Mouse (Mus musculus): ENCODE measurements around the gene Tm4sf5. TPM values are rescaled to one million over a fixed set of nuclear protein-coding genes. Genes with fewer than 3 reads are reported as not detected.
"Not testable (repeated sequence)": the region's sequence is repeated elsewhere in the genome, so short reads cannot be mapped to it uniquely, and the experiment has no call there.

The Tm4sf5 gene
- polyA plus RNA-seq, 1 experiment = not detected

DNA sequence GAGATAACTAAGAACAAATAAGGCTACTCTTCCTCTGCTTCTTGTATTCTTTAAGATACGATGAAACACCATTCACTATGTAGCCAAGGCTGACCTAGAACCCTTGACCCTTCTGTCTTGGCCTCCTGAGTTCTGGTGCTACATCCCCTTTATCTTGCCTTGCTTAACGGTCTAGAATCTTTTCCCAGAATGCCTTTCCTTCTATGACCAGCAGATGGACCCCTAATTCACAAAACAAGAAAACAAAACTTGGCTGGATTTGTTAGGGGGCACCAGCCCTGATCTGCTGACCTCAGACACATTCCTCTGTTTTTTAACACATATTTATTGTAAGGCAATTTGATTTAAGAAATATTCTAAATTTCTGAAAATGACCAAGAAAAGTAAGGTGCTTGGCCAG is 11.3 kb downstream of the Tm4sf5 start:
- H3K27ac ChIP-seq (ENCODE audit: insufficient read depth, low read depth, low read length) = no peak overlapping the region
- no peak overlapping the region for H3K4me3 ChIP-seq (ENCODE audit: insufficient read depth, low read depth, low read length)
- 28% methylated on average over 2 of the region's 2 CpGs for WGBS
- TF ChIP-seq POLR2A (IDR thresholded peaks at IDR 0.05; ENCODE audit: insufficient read depth, low read depth, low read length) (no peak), CTCF (IDR thresholded peaks at IDR 0.05; ENCODE audit: insufficient read depth, low read depth, low read length) (no peak)
- H3K4me1 ChIP-seq (ENCODE audit: control insufficient read depth, insufficient read depth, low read length) = peaks cover 8% of the 10 kb centered on the region

DNA sequence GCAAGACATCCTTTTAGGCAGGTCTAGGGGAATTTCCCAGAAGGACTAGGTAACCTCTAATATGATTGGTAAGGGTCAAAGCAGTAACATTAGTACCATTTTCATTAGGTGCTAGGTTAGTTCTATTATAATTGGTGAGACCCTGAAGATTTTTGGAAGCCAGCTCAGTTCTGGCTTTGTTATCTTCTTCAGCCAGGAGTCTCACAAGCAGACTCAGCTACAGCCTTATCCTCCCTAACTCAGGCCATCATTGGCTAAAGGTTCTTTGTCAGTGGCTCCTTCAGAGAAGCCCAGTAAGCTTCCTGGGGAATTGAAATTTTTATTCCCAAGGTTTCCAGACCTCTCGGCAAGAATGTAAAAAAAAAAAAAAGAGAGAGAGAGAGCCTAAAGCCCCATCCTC is 13.4 kb downstream of the Tm4sf5 start:
- TF ChIP-seq POLR2A (IDR thresholded peaks at IDR 0.05; ENCODE audit: insufficient read depth, low read depth, low read length) = no peak
- no peak for TF ChIP-seq CTCF (IDR thresholded peaks at IDR 0.05; ENCODE audit: insufficient read depth, low read depth, low read length)
- WGBS = 68% methylated on average over 1 of the region's 1 CpGs
- Histone ChIP-seq H3K27ac (ENCODE audit: insufficient read depth, low read depth, low read length) (no peak overlapping the region), H3K4me1 (ENCODE audit: control insufficient read depth, insufficient read depth, low read length) (peaks cover 7% of the 10 kb centered on the region), H3K4me3 (ENCODE audit: insufficient read depth, low read depth, low read length) (no peak overlapping the region)

DNA sequence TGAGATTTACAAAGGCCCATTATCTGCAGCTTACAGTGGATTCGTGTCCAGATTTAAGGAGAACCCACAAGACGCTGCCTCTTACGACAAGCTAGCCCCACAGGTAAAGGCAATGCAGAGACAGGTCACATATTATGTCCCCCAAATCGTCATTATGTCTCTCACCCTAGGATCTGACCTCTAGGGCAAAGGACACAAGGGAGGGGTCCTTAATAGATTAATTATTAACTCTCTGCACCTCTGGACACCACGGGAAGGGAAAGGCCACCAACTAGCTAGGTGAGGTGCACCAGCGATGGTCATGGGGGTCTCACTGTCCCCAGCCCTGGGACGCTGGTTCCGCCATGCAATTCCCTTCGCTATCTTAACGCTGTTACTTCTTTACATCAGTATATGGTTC is 13.9 kb downstream of the Tm4sf5 start, which contains the start of gene Gltpd2:
Gene Gltpd2, plus strand, starts transcription at position 274 of the 400 bp plus-strand sequence.
- 86% methylated on average over 10 of the region's 10 CpGs for WGBS
- Histone ChIP-seq H3K27ac (ENCODE audit: insufficient read depth, low read depth, low read length) (no peak within 1 kb of the TSS), H3K4me3 (ENCODE audit: insufficient read depth, low read depth, low read length) (peak within 1 kb of the TSS; percentile 25), H3K4me1 (ENCODE audit: control insufficient read depth, insufficient read depth, low read length) (peaks cover 6% of the 10 kb centered on the region)
- TF ChIP-seq CTCF (IDR thresholded peaks at IDR 0.05; ENCODE audit: insufficient read depth, low read depth, low read length) = no peak
- TF ChIP-seq POLR2A (IDR thresholded peaks at IDR 0.05; ENCODE audit: insufficient read depth, low read depth, low read length) = no peak

DNA sequence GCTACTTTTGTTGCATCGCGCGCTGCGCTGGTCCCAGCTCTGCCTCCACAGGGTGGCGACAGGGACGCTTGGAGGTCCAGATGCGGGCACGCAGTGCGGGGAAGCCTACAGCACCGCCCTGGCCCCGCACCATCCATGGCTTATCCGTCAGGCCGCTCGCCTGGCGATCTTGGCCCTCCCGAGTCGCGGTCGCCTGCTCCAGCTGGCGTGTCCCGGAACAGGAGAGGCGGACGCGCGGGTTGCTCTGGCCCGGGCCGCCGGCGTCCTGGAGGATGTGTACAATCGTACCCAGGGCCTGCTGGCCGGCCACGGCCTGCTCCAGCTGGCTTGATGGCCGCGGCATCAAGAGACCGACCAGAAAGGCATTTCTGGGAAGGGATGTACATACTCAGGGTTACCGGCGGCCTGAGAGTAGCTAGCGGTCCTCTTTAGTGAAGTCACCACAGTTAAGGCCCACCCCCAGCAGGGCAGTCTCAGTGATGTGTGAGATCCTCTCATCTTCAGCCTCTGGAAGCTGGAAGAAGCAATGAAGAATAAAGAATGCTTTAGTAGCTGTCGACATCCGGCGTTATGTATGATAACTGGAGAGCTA is 15.2 kb downstream of the Tm4sf5 start:
- Histone ChIP-seq H3K4me1 (ENCODE audit: control insufficient read depth, insufficient read depth, low read length) (peaks cover 6% of the 10 kb centered on the region), H3K4me3 (ENCODE audit: insufficient read depth, low read depth, low read length) (peak overlapping the region; percentile 25), H3K27ac (ENCODE audit: insufficient read depth, low read depth, low read length) (no peak overlapping the region)
- WGBS = 31% methylated on average over 41 of the region's 41 CpGs
- TF ChIP-seq POLR2A (IDR thresholded peaks at IDR 0.05; ENCODE audit: insufficient read depth, low read depth, low read length) (no peak), CTCF (IDR thresholded peaks at IDR 0.05; ENCODE audit: insufficient read depth, low read depth, low read length) (no peak)

DNA sequence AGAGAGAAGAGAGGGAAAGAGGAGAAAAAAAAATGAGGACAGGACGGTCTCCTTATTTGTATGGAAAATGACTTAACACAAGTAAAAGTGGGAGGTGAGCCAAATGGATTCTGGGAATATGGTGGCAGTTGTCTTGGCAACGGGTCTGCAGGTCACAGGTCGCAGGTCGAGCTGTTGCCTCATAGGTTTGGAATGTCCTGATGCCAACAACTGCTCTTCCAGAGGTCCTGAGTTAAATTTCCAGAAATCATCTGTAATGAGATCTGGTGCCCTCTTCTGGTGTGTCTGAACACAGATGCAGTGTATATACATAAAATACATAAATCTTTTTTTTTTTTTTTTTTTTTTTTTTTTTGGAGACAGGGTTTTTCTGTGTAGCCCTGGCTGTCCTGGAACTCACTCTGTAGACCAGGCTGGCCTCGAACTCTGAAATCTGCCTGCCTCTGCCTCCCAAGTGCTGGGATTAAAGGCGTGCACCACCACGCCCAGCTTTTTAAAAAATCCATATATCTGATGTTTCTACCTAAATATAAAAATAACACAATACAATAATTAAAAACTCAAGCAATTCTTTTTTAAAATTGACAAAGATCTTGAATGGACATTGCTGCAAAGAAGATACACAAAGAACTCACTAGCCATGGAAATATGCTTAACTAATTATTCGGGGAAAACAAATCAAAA is 18.4 kb downstream of the Tm4sf5 start:
- not testable (repeated sequence) for H3K27ac ChIP-seq (ENCODE audit: insufficient read depth, low read depth, low read length); H3K4me3 ChIP-seq (ENCODE audit: insufficient read depth, low read depth, low read length)
- 89% methylated on average over 8 of the region's 8 CpGs for WGBS
- H3K4me1 ChIP-seq (ENCODE audit: control insufficient read depth, insufficient read depth, low read length) = peaks cover 13% of the 10 kb centered on the region

DNA sequence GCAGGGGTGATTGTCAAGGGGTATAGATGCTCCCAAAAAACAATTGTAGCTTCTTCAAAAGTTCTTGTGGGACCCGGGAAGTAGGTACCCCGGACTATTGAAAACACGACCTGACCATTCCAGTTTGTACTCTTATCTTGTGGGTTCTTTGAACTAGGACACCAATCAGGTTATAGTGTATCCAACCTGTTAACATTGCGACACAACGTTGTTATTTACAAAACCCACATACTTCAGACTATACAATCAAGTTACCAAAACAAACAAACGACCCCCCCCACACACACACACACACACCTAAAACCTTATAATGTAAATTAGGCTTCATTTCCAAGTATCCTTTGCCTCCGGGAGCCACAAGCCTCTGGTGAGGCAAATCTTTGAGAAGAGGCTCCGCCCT is 19.7 kb downstream of the Tm4sf5 start:
- H3K4me3 ChIP-seq (ENCODE audit: insufficient read depth, low read depth, low read length) = no peak overlapping the region
- TF ChIP-seq POLR2A (IDR thresholded peaks at IDR 0.05; ENCODE audit: insufficient read depth, low read depth, low read length) (no peak), CTCF (IDR thresholded peaks at IDR 0.05; ENCODE audit: insufficient read depth, low read depth, low read length) (no peak)
- H3K4me1 ChIP-seq (ENCODE audit: control insufficient read depth, insufficient read depth, low read length) = peaks cover 13% of the 10 kb centered on the region
- WGBS = 8% methylated on average over 8 of the region's 8 CpGs
- H3K27ac ChIP-seq (ENCODE audit: insufficient read depth, low read depth, low read length) = no peak overlapping the region

DNA sequence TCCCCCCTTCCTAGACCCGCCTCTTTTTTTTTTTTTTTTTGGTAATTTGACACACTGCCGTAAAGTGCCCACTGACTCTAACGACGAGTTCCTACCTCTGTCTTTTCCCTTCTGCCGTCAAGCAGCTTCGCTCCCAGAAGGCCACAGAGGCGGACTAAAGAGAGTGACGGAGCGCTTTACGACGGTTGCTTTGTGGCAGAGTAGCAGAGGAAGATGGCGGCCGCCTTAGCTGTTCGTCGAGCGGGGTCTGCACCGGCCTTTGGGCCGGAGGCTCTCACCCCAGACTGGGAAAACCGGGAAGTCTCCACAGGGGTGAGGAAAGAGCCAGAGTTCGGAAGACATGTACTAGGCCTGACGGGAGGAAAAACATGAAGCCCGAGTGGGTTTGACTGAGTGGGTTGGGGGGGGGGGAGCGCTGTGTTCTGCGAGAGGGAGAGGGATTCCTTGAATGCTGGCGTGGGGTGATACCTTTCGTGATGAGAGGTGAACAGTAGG is 20.2 kb downstream of the Tm4sf5 start, which contains the start of gene Psmb6:
Gene Psmb6, plus strand, starts transcription at position 184 of the 495 bp plus-strand sequence.
- WGBS = under 1% methylated on average over 25 of the region's 26 CpGs
- Histone ChIP-seq H3K4me1 (ENCODE audit: control insufficient read depth, insufficient read depth, low read length) (peaks cover 9% of the 10 kb centered on the region), H3K27ac (ENCODE audit: insufficient read depth, low read depth, low read length) (no peak within 1 kb of the TSS), H3K4me3 (ENCODE audit: insufficient read depth, low read depth, low read length) (peak within 1 kb of the TSS; percentile 84)
- TF ChIP-seq POLR2A (IDR thresholded peaks at IDR 0.05; ENCODE audit: insufficient read depth, low read depth, low read length) (peak; percentile 88), CTCF (IDR thresholded peaks at IDR 0.05; ENCODE audit: insufficient read depth, low read depth, low read length) (no peak)

DNA sequence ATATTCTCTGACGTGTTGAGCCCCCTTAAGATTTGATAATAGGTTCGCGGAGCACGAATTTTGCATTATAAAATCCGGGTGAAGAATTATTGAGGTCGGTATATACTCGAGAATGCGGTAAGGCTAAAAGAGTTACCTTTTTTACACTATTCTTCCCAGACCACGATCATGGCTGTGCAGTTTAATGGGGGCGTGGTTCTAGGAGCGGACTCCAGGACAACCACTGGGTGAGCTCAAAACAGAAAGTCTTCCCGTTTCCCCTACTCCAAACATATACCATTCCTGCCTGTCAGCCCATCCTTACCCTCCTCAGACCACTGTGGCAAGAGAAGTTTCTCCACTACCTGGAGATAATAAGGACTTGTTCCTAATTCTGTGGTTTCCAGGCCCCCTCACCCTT is 20.7 kb downstream of the Tm4sf5 start:
- H3K4me3 ChIP-seq (ENCODE audit: insufficient read depth, low read depth, low read length) = peak overlapping the region; percentile 84
- H3K4me1 ChIP-seq (ENCODE audit: control insufficient read depth, insufficient read depth, low read length) = peaks cover 7% of the 10 kb centered on the region; the same call in 1 of the 2 replicates
- no peak overlapping the region for H3K27ac ChIP-seq (ENCODE audit: insufficient read depth, low read depth, low read length)
- TF ChIP-seq POLR2A (IDR thresholded peaks at IDR 0.05; ENCODE audit: insufficient read depth, low read depth, low read length) = no peak
- no peak for TF ChIP-seq CTCF (IDR thresholded peaks at IDR 0.05; ENCODE audit: insufficient read depth, low read depth, low read length)
- 2% methylated on average over 12 of the region's 12 CpGs for WGBS

DNA sequence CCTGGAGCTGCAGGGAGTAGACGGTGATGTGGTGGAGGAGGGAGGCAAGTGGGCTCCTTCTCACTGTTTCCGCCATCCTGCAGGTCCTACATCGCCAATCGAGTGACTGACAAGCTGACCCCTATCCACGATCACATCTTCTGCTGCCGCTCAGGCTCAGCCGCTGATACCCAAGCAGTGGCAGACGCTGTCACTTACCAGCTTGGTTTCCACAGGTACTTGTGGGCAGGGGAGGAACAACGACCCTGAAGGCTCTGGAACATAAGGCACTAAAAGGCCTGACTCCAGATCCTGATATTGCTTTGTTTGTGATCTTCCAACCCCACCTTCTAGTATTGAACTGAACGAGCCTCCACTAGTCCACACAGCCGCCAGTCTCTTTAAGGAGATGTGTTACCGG is 21.2 kb downstream of the Tm4sf5 start:
- TF ChIP-seq POLR2A (IDR thresholded peaks at IDR 0.05; ENCODE audit: insufficient read depth, low read depth, low read length) = no peak
- no peak for TF ChIP-seq CTCF (IDR thresholded peaks at IDR 0.05; ENCODE audit: insufficient read depth, low read depth, low read length)
- 89% methylated on average over 12 of the region's 12 CpGs for WGBS

More for the DNA sequence above, 21.2 kb downstream of the Tm4sf5 start:
- peaks cover 7% of the 10 kb centered on the region; the same call in 1 of the 2 replicates for H3K4me1 ChIP-seq (ENCODE audit: control insufficient read depth, insufficient read depth, low read length)
- no peak overlapping the region for H3K4me3 ChIP-seq (ENCODE audit: insufficient read depth, low read depth, low read length)
- no peak overlapping the region for H3K27ac ChIP-seq (ENCODE audit: insufficient read depth, low read depth, low read length)

Data from olfactory bulb, adult 2 months (tissue).